Mouse (Mus musculus) lung, adult 18-20 months (tissue): ENCODE measurements around the gene Dctn3.
A peak's percentile ranks its signal among the peaks of the same experiment; 100 is the strongest.
"Not testable (repeated sequence)": the region's sequence is repeated elsewhere in the genome, so short reads cannot be mapped to it uniquely, and the experiment has no call there.

Experiments
- DNase-seq, 2 experiments: peaks; one replicate each; pipeline ENCODE4 v3.0.0; 2022; ENCODE audit warnings: mixed read lengths in 2 of 2

The Dctn3 gene

GRCm38 (mm10) chr4:41722918-41723351, at the start of gene Dctn3:
Gene Dctn3 (minus strand): TSS chr4:41723170.
- DNase-seq = peak; percentile 91 to 93

- not testable (repeated sequence) for DNase-seq
Observed at GRCm38 (mm10) chr4:41767301-41767700, 44.3 kb upstream of the Dctn3 start.

DNA sequence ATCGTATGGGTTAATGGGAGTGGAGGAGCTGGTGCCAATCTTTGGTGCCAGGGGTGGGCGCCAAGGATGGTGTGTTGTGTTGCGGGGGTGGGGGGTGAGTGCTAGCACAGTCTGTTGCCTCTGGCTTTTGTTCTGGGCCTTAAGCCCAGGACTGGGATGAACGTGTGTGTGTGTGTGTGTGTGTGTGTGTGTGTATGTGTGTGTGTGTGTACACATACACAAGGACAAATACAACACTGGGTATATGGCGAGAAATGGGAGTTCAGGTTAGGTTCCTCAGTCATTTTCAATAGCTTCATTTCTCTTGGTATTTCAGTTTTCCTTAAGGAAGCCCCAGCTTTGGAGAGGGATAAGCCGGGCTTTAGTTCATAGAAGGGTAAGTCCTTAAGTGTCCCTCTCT, 40.2 kb upstream of the Dctn3 start:
- DNase-seq = not testable (repeated sequence)

DNA sequence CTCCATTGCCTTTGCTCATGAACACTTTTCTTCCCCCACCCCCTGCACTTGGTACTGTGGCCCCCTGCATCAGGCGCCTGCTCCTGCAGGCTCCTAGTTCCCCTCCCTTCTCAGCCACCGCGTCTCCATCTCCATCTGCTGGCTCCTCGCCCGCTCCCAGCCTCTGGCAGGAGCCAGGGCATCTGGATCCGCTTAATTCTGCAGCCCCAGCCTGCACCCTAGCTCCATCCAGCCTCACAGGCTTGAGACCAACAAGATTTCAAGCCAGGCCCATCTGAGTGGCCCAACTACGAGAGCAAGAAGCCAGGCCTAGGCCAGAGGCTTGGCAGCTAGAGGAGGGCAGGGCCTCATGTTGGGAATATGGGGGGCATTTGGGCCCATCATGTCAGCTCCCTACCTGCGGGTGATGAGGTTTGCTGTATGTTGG, 39.7 kb upstream of the Dctn3 start:
- DNase-seq = peak; percentile 38 to 40

- no peak for DNase-seq
Observed at GRCm38 (mm10) chr4:41762099-41762687, 39.2 kb upstream of the Dctn3 start.

DNA sequence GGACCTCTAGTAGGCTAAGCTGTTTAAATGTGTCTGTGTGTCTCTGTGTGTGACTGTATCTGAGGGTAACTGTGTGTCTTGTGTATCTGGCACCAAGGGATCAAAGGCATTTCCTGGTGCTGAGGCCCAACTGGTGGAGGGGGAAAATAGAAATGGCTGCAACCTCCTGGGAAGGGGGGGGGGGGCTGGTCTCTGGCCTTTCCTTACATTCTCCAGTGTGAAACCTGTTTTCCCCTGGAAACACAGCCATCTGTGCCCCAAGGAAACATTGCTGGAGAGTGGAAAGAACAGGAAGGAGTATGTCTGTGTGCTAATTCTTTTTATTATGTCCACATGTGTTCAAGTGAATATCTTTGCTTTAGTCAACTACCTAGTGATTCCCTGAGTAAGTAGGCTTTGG, 38.7 kb upstream of the Dctn3 start:
- no peak for DNase-seq

GRCm38 (mm10) chr4:41760911-41761310, 37.9 kb upstream of the Dctn3 start:
- DNase-seq = no peak

- peak; percentile 96 to 97 for DNase-seq
Observed at GRCm38 (mm10) chr4:41760288-41760721, 37.3 kb upstream of the Dctn3 start.

DNA sequence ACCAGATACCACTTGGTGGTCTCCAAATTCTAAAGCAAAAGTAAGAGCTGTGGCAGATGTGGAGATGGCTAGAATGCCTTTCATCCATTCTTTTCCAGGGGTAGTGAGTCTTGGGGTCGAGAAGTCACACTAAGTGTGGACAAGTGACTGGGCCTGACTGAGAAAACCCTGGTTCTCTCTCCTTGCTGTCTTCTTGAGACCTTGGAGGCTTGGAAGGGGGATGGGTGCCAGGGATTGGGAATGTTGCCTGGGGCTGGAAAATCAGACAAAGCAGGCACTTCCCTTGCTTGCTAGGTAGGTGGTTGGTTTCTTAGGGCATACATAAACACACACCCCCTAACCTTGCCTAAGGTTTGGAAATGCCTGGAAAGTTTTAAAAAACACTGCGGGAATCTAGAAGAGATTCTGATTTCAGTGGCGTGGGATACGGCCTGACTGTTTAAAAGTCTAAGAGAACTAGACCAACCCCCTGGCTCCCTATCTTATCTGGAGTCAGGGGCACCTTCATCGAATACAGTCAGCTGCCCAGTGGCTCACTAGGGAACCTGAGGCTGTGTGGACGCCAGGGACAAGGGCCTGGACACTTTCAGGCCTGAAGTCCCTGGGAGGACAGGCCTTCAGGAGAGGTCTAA, 36.8 kb upstream of the Dctn3 start:
- no peak for DNase-seq

- DNase-seq = no peak
Observed at GRCm38 (mm10) chr4:41759206-41759605, 36.2 kb upstream of the Dctn3 start.

- DNase-seq = no peak
Observed at GRCm38 (mm10) chr4:41758701-41759100, 35.7 kb upstream of the Dctn3 start.

- no peak for DNase-seq
Observed at GRCm38 (mm10) chr4:41758021-41758420, 35.1 kb upstream of the Dctn3 start.

GRCm38 (mm10) chr4:41757321-41757720, 34.4 kb upstream of the Dctn3 start:
- no peak for DNase-seq

DNA sequence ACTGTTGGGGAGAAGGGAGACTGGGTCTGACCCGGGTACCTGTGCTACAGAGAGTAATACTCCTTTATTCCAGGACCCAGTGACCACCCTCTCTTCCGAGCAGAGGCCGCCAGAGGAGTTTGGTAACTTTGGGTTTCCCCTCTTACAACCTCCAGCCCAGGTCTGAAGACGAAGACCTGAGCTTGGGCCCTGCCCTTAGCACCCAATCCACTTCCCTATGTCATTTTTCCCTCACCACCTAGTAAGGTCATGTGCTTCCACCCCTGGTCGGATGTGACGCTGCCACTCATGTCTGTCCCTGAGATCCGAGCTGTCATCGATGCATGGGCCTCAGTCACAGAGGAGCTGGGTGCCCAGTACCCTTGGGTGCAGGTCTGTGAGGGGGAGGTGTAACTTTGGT, 33.5 kb upstream of the Dctn3 start:
- no peak for DNase-seq

GRCm38 (mm10) chr4:41755338-41756305, 32.7 kb upstream of the Dctn3 start, which contains the start of gene Sigmar1:
Gene Sigmar1 (minus strand): TSS chr4:41756157.
- peak; percentile 88 to 91 for DNase-seq

GRCm38 (mm10) chr4:41754797-41755337, 31.9 kb upstream of the Dctn3 start, which contains the start of gene Galt:
Gene Galt (plus strand): TSS chr4:41755228.
- no peak for DNase-seq

DNA sequence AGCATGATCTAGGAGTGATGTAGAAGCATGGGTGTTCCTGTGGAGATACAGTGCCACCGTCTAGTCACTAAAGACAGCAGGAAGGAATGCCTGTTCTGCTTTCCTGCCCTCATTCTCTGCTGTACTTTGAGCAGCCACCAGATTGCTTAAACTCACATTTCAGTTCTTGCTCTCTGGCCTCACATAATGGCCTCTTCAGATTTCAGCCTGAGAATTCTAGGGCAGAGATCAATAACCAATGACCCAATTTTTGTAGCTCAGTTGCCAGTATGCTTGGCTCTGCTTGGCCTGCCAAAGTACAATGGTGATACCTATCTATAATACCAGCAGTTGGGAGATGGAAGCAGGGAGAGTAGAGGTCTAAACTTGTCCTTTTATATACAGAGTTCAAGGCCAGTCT, 22.1 kb upstream of the Dctn3 start:
- DNase-seq = no peak

- no peak for DNase-seq
Observed at GRCm38 (mm10) chr4:41744131-41744530, 21.2 kb upstream of the Dctn3 start.

- DNase-seq = peak; percentile 95 to 96
Observed at GRCm38 (mm10) chr4:41741158-41741560, 18.2 kb upstream of the Dctn3 start.

- DNase-seq = peak in 1 of 2 experiments; percentile 56
Observed at GRCm38 (mm10) chr4:41740380-41741157, 17.6 kb upstream of the Dctn3 start.

- DNase-seq = no peak
Observed at GRCm38 (mm10) chr4:41739260-41739659, 16.3 kb upstream of the Dctn3 start.

DNA sequence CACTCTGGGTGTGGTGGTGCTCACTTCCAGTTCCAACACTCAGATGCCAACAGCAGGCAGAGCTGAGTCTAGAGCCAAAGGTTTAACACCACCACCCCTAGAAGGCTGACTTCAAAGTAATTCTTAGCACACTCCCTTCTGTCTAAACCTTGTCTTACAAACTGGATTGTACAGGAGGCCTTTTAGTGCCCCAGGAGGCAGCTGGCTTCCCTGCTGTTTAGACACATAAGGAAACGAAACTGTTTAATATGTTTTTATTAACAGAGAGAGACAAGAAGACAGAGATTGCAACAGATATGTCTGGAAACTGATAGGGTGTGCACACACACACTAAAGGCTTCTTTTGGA, 15.3 kb upstream of the Dctn3 start:
- DNase-seq = no peak
